Mouse (Mus musculus) forebrain, embryonic 12.5 days (tissue): ENCODE data around the gene Eif4g1. TPM values are rescaled to one million over a fixed set of nuclear protein-coding genes. Genes with fewer than 3 reads are reported as not detected.

ENCODE experiments used
- ATAC-seq: fragments of 200-750 bp; cut with Nextera tagmentation; 2 replicates; pipeline ENCODE4 v1.8.0; 2017; ENCODE audit warnings: moderate TSS enrichment; ENCODE audit not compliant: low FRiP score
- H3K27ac ChIP-seq: fragments of 300-500 bp; sonication (generic); 2 replicates; pipeline ENCODE4 v1.5.1; 2016; ENCODE audit warnings: mild to moderate bottlenecking
- H3K27me3 ChIP-seq: fragments of 300-500 bp; sonication (generic); 2 replicates; pipeline ENCODE4 v1.6.1; 2016; ENCODE audit warnings: mild to moderate bottlenecking
- H3K36me3 ChIP-seq: fragments of 300-500 bp; sonication (generic); replicated peaks from 2 replicates; pipeline ENCODE4 v1.6.1; 2016; ENCODE audit warnings: mild to moderate bottlenecking
- H3K4me1 ChIP-seq: fragments of 300-500 bp; sonication (generic); 2 replicates; pipeline ENCODE4 v1.6.1; 2016
- H3K4me2 ChIP-seq: fragments of 300-500 bp; sonication (generic); 2 replicates; pipeline ENCODE4 v1.6.1; 2016; ENCODE audit warnings: mild to moderate bottlenecking, moderate library complexity
- H3K4me3 ChIP-seq: fragments of 300-500 bp; sonication (generic); replicated peaks from 2 replicates; pipeline ENCODE4 v1.5.1; 2016; ENCODE audit warnings: mild to moderate bottlenecking
- H3K9ac ChIP-seq: fragments of 300-500 bp; sonication (generic); 2 replicates; pipeline ENCODE4 v1.6.1; 2016; ENCODE audit warnings: mild to moderate bottlenecking
- H3K9me3 ChIP-seq: fragments of 300-500 bp; sonication (generic); 2 replicates; pipeline ENCODE4 v1.6.1; 2016
- WGBS: fragments of 180-500 bp; shearing (Covaris S2); methylation state at CpG from one replicate; pipeline ENCODE4 v1.1.7; 2016; 5-methylcytosine and 5-hydroxymethylcytosine counted together
- polyA plus RNA-seq: library from polyadenylated mRNA; unstranded; fragments of >200 nt; fragmentation: Nextera tagmentation; extraction: Ambion mirVana; gene quantifications from 2 replicates; pipeline ENCODE4 v1.2.1, GENCODE M21; 2016

Gene Eif4g1
- polyA plus RNA-seq, 1 experiment from 2014 or later, result 190 TPM

- Histone ChIP-seq H3K36me3 (no peaks in the 10 kb centered on the region), H3K4me3 (no peak overlapping the region), H3K4me2 (no peak overlapping the region), H3K9me3 (no peaks in the 10 kb centered on the region), H3K27ac (no peak overlapping the region), H3K27me3 (no peaks in the 10 kb centered on the region), H3K4me1 (no peaks in the 10 kb centered on the region), H3K9ac (no peak overlapping the region)
- 83% methylated on average over 8 of the region's 8 CpGs for WGBS
- ATAC-seq, result no peak
Measured at GRCm38 (mm10) chr16:20638367-20638766, 29.7 kb upstream of the Eif4g1 start.

- no peak overlapping the region for H3K4me2 ChIP-seq
- no peaks in the 10 kb centered on the region for H3K27me3 ChIP-seq
- no peaks in the 10 kb centered on the region for H3K36me3 ChIP-seq
- no peaks in the 10 kb centered on the region for H3K9me3 ChIP-seq
- peak; percentile 76; the same call in 1 of the 2 replicates for ATAC-seq
- WGBS, result 2% methylated on average over 8 of the region's 8 CpGs
- H3K9ac ChIP-seq, result no peak overlapping the region
- H3K27ac ChIP-seq, result no peak overlapping the region
- no peak overlapping the region for H3K4me3 ChIP-seq
- no peaks in the 10 kb centered on the region for H3K4me1 ChIP-seq
Measured at GRCm38 (mm10) chr16:20642161-20642560, 26.0 kb upstream of the Eif4g1 start.

GRCm38 (mm10) chr16:20643911-20644310, 24.2 kb upstream of the Eif4g1 start:
- H3K27ac ChIP-seq, result no peak overlapping the region
- H3K4me1 ChIP-seq, result no peaks in the 10 kb centered on the region
- WGBS, result 89% methylated on average over 7 of the region's 7 CpGs
- no peak for ATAC-seq
- H3K9me3 ChIP-seq, result no peaks in the 10 kb centered on the region
- H3K4me3 ChIP-seq, result no peak overlapping the region
- no peak overlapping the region for H3K4me2 ChIP-seq
- H3K27me3 ChIP-seq, result no peaks in the 10 kb centered on the region
- H3K9ac ChIP-seq, result no peak overlapping the region
- H3K36me3 ChIP-seq, result no peaks in the 10 kb centered on the region

DNA sequence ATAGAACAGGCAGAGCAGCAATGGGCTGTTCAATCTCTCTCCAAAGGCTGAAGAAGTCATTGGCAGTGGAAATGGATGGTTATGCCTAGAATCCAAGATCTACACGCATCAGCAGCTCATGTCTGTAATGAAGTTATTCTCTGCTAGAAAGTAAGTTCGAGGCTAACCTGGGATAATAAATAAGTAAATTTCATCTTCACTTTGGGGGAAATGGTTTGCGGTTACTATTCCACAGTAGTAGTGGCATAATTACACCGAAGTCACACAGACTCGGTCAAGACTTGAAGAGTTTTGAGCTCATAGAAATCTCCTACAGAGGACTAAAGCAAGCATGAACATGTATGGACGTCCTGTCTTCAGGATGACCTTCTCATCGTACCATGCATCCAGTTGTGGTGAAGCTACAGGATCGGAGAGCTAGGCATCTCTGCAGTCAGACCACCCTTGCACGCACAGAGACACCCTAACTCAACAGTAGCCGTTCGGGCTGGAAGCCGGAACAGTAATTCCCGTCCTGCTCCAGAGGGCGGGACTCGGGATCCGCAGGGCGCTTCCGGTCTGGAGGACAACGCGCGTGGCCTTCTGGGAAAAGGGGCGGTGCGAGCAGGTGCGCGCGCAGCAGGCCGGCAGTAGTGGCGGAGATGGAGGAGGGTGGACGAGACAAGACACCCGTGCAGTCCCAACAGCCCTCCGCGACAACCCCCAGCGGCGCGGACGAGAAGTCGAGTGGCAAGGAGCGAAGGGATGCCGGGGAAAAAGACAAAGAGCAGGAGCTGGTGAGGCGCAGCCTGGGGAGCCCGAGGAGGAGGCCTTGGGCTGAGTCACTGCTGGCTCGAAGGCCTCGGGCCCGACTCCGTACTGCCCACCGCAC, 16.8 kb upstream of the Eif4g1 start, which contains the start of gene Psmd2:
Gene Psmd2 (plus strand): TSS at position 577 of the 871 bp plus-strand sequence.
- ATAC-seq, result peak; percentile 96
- peaks cover 20% of the 10 kb centered on the region for H3K36me3 ChIP-seq
- H3K4me3 ChIP-seq, result peak within 1 kb of the TSS; percentile 93
- H3K9me3 ChIP-seq, result no peaks in the 10 kb centered on the region
- H3K27ac ChIP-seq, result peak within 1 kb of the TSS; percentile 83
- peak within 1 kb of the TSS; percentile 94 for H3K4me2 ChIP-seq
- peaks cover 16% of the 10 kb centered on the region for H3K4me1 ChIP-seq
- H3K9ac ChIP-seq, result peak within 1 kb of the TSS; percentile 87
- 2% methylated on average over 41 of the region's 46 CpGs for whole genome bisulfite sequencing
- H3K27me3 ChIP-seq, result no peaks in the 10 kb centered on the region

DNA sequence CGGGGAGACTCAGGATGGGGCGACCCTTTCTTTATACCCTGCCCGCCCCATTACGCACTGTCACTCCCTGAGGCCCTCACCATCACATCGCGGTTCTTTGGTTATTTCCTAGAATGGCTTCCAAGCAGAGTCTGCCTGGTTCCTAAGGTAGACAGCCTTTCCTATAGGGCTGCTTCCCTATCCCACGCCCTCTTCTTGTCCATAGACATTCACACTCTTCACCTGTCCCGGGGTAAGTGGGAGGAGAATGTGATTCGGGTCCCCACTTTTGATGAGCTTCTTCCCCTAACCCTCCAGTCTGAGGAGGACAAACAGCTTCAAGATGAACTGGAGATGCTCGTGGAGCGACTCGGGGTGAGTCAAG, 16.2 kb upstream of the Eif4g1 start:
- Histone ChIP-seq H3K36me3 (peaks cover 26% of the 10 kb centered on the region), H3K4me1 (peaks cover 16% of the 10 kb centered on the region), H3K4me2 (peak overlapping the region; percentile 94), H3K27me3 (no peaks in the 10 kb centered on the region), H3K9me3 (no peaks in the 10 kb centered on the region), H3K4me3 (peak overlapping the region; percentile 93), H3K9ac (peak overlapping the region; percentile 87), H3K27ac (no peak overlapping the region; the same call in 1 of the 2 replicates)
- no peak for ATAC-seq
- WGBS, result 7% methylated on average over 9 of the region's 12 CpGs

DNA sequence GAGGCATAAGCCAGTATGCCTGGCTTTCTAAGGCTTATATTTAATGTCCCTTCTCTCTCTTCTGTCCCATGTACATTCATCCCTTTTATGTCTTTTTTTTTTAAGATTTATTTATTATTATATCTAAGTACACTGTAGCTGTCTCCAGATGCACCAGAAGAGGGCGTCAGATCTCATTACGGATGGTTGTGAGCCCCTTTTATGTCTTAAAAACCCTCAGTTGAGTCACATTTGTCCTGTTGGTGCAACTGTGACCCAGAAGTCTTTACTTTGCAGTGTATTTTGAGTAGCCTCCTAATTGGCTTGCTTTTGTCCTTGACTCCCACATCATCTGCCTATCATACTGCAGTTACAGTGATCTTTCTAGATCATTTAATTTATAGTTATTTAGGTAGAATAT, 14.8 kb upstream of the Eif4g1 start:
- peaks cover 40% of the 10 kb centered on the region for H3K36me3 ChIP-seq
- H3K27me3 ChIP-seq, result no peaks in the 10 kb centered on the region
- 48% methylated on average over 2 of the region's 2 CpGs for WGBS
- H3K9me3 ChIP-seq, result no peaks in the 10 kb centered on the region
- no peak overlapping the region for H3K27ac ChIP-seq
- H3K9ac ChIP-seq, result no peak overlapping the region
- no peak overlapping the region for H3K4me3 ChIP-seq
- H3K4me1 ChIP-seq, result peaks cover 16% of the 10 kb centered on the region
- H3K4me2 ChIP-seq, result no peak overlapping the region
- no peak for ATAC-seq

DNA sequence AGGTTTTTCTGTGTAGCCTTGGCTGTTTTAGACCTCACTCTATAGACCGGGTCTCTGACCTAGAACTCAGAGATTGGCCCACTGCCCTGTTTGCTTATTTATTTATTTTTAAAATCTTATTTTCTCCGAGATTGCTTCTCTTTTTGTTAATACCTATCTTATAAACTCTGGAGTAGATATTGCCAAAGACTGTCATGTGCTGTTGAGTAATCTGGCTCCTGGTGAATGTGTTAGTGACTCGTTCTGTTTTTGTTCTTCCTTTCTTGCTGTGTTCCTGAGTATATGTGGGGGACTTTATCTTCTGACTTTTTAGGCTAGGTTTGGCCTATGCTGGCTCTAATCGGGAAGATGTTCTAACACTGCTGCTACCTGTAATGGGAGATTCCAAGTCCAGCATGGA, 10.5 kb upstream of the Eif4g1 start:
- no peaks in the 10 kb centered on the region for H3K27me3 ChIP-seq
- H3K9me3 ChIP-seq, result no peaks in the 10 kb centered on the region
- no peak overlapping the region for H3K4me3 ChIP-seq
- peaks cover 81% of the 10 kb centered on the region for H3K36me3 ChIP-seq
- no peak overlapping the region for H3K9ac ChIP-seq
- ATAC-seq, result no peak
- H3K4me1 ChIP-seq, result peaks cover 6% of the 10 kb centered on the region
- H3K27ac ChIP-seq, result no peak overlapping the region
- WGBS, result 95% methylated on average over 4 of the region's 4 CpGs
- H3K4me2 ChIP-seq, result no peak overlapping the region

GRCm38 (mm10) chr16:20670291-20670690, 2.2 kb downstream of the Eif4g1 start:
- 88% methylated on average over 3 of the region's 3 CpGs for WGBS
- ATAC-seq, result no peak
- H3K9me3 ChIP-seq, result no peaks in the 10 kb centered on the region

GRCm38 (mm10) chr16:20671886-20672285, 3.8 kb downstream of the Eif4g1 start:
- WGBS, result 22% methylated on average over 6 of the region's 6 CpGs
- Histone ChIP-seq H3K9me3 (no peaks in the 10 kb centered on the region), H3K4me2 (peak overlapping the region; percentile 99), H3K9ac (no peak overlapping the region; the same call in 1 of the 2 replicates), H3K4me3 (peak overlapping the region; percentile 88), H3K4me1 (peaks cover 22% of the 10 kb centered on the region), H3K36me3 (peaks cover 19% of the 10 kb centered on the region), H3K27ac (no peak overlapping the region), H3K27me3 (no peaks in the 10 kb centered on the region)
- ATAC-seq, result no peak

More at GRCm38 (mm10) chr16:20670291-20670690, 2.2 kb downstream of the Eif4g1 start:
- H3K27ac ChIP-seq, result no peak overlapping the region
- peaks cover 8% of the 10 kb centered on the region for H3K36me3 ChIP-seq
- no peak overlapping the region for H3K4me2 ChIP-seq
- H3K27me3 ChIP-seq, result no peaks in the 10 kb centered on the region
- no peak overlapping the region for H3K4me3 ChIP-seq
- no peak overlapping the region for H3K9ac ChIP-seq
- peaks cover 21% of the 10 kb centered on the region for H3K4me1 ChIP-seq

DNA sequence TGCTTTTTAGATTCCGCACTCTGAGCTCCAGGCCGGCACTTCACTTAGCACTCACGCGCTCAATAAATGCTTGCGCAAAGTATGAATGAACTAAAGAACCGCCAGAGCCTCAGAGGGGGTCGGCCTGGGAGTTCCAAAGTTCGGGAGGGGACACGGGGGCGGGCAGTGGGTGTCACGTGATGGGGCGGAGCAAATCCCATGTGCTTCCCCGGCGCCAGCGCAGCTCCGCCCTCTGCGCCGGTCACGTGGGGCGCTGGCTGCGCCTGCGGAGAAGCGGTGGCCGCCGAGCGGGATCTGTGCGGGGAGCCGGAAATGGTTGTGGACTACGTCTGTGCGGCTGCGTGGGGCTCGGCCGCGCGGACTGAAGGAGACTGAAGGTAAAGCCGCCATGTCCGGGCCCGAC, 4.4 kb downstream of the Eif4g1 start:
- Histone ChIP-seq H3K4me1 (peaks cover 22% of the 10 kb centered on the region), H3K27me3 (no peaks in the 10 kb centered on the region), H3K4me3 (peak overlapping the region; percentile 88), H3K9me3 (no peaks in the 10 kb centered on the region), H3K27ac (peak overlapping the region; percentile 95), H3K36me3 (peaks cover 25% of the 10 kb centered on the region), H3K4me2 (peak overlapping the region; percentile 99), H3K9ac (peak overlapping the region; percentile 97)
- 1% methylated on average over 38 of the region's 38 CpGs for WGBS
- peak; percentile 98 for ATAC-seq

- Histone ChIP-seq H3K27me3 (no peaks in the 10 kb centered on the region), H3K9me3 (no peaks in the 10 kb centered on the region), H3K36me3 (peaks cover 31% of the 10 kb centered on the region), H3K27ac (peak overlapping the region; percentile 95), H3K4me3 (peak overlapping the region; percentile 88), H3K4me2 (peak overlapping the region; percentile 99), H3K4me1 (peaks cover 22% of the 10 kb centered on the region), H3K9ac (peak overlapping the region; percentile 97)
- peak; percentile 80 for ATAC-seq
- WGBS, result under 1% methylated on average over 65 of the region's 78 CpGs
Measured at GRCm38 (mm10) chr16:20672965-20673705, 5.0 kb downstream of the Eif4g1 start.

DNA sequence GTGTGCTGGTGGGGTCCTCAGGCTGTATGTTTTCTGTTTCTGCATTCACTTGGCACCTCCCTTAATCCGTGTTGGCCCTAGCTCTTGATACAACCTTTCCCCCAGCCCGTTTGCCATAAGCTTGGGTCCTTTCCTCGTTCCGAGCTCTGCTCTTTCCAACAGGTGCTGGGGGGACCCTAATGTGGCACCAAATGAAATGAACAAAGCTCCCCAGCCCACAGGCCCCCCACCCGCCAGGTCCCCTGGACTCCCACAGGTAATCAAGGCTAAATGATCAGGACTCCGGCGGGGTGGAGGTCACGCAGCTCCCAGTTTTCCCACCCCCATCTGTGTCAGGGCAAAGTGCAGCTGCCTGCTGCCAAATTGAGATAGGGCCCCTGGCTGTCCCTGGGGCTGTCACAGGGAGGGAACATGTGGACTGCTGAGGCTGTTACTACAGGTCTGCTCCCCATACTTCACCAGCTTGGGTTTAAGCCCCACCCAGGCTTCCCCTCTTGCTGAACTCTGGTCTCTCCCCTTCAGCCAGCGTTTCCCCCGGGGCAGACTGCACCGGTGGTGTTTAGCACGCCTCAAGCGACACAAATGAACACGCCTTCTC, 5.7 kb downstream of the Eif4g1 start:
- Histone ChIP-seq H3K27ac (peak overlapping the region; percentile 95; the same call in 1 of the 2 replicates), H3K4me2 (peak overlapping the region; percentile 99), H3K4me1 (peaks cover 22% of the 10 kb centered on the region), H3K9me3 (no peaks in the 10 kb centered on the region), H3K9ac (peak overlapping the region; percentile 97), H3K4me3 (peak overlapping the region; percentile 88), H3K36me3 (peaks cover 38% of the 10 kb centered on the region), H3K27me3 (no peaks in the 10 kb centered on the region)
- ATAC-seq, result no peak
- WGBS, result 11% methylated on average over 14 of the region's 14 CpGs
